In the genomic region with DNA sequence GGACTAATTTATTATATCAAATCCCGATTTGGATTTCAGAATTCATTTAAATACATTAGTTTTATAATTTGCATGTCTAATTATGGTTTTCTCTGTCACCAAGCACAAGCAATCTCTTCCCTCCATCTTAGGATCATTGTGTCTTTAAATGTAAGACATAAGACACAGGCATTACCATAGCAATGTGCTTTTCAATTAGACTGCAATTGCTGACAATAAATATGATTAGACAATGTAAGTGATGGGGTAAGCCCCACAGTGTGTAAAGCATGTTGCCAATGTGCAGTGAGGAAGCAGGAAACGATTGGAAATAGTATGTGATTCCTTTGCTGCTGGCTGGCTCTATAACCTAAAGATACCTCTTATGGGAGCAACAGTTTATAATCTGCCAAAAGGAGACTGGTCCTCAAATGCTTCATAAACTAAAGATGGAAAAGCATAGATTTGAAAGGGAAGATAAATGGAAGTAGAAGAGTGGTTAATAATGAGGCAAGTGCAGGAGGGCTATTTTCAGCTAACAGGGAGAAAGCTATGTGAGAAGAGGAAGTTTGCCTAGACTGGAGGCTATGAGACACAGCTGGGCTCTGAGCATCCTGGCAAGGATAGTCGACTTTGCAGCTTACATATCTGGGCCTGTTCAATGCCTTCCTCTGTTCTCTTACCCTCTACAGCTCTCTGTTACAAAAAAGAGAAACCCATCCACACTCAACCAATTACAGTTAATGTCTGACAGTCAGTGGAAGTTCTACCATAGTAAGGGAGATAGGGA, we compare ENCODE assay signal across 1 mouse cellular context.
TF ChIP-seq lines count a peak whose summit lies in the region.

No protein-coding gene starts in this region.

TF ChIP-seq in CH12.LX, 34 proteins besides CTCF, POLR2A, EP300 and RAD21 (continued from another document):
- no peak for TF ChIP-seq POLR2AphosphoS2 (IDR thresholded peaks at IDR 0.05; ENCODE audit: low read depth, low read length)
- TF ChIP-seq ELF1 (IDR thresholded peaks at IDR 0.05; ENCODE audit: low read depth, low read length): no peak
